Mouse (Mus musculus): Measurements from ENCODE around the gene Tymp. TPM values are rescaled to one million over a fixed set of nuclear protein-coding genes. Genes with fewer than 3 reads are reported as not detected.

The Tymp gene
- polyA plus RNA-seq, 1 experiment from 2014 or later: 1.8 TPM

GRCm38 (mm10) chr15:89377938-89378828 lies 1.3 kb upstream of the Tymp start:
- WGBS: 17% methylated on average over 46 of the region's 46 CpGs
- Histone ChIP-seq H3K4me1 (replicated peaks; ENCODE audit: control insufficient read depth, insufficient read depth, low read length) (peaks cover 26% of the 10 kb centered on the region), H3K36me3 (ENCODE audit: control insufficient read depth, insufficient read depth, low read length) (no peaks in the 10 kb centered on the region), H3K4me2 (peak overlapping the region; percentile 77), H3K9ac (ENCODE audit: low read depth, low read length) (peak overlapping the region; percentile 54; the same call in 1 of the 2 replicates), H3K9me3 (ENCODE audit: control insufficient read depth, low read length) (no peaks in the 10 kb centered on the region), H3K27me3 (replicated peaks; ENCODE audit: control insufficient read depth, insufficient read depth, low read length) (peaks cover 40% of the 10 kb centered on the region), H3K4me3 (ENCODE audit: low read depth, low read length) (peak overlapping the region; percentile 51), H3K27ac (ENCODE audit: low read depth, low read length) (no peak overlapping the region)
- ATAC-seq (replicated peaks; ENCODE audit: low FRiP score) (no peak), DNase-seq (ENCODE audit: low spot score) (no peak)

- no peak overlapping the region for H3K4me3 ChIP-seq (ENCODE audit: low read depth, low read length)
- H3K27me3 ChIP-seq (replicated peaks; ENCODE audit: control insufficient read depth, insufficient read depth, low read length): peaks cover 40% of the 10 kb centered on the region
- no peak overlapping the region for H3K27ac ChIP-seq (ENCODE audit: low read depth, low read length)
- H3K4me2 ChIP-seq: peak overlapping the region; percentile 42
- no peaks in the 10 kb centered on the region for H3K9me3 ChIP-seq (ENCODE audit: control insufficient read depth, low read length)
- no peak for ATAC-seq (replicated peaks; ENCODE audit: low FRiP score)
- peaks cover 29% of the 10 kb centered on the region for H3K4me1 ChIP-seq (replicated peaks; ENCODE audit: control insufficient read depth, insufficient read depth, low read length)
- H3K36me3 ChIP-seq (ENCODE audit: control insufficient read depth, insufficient read depth, low read length): no peaks in the 10 kb centered on the region
- DNase-seq (ENCODE audit: low spot score): no peak
- H3K9ac ChIP-seq (ENCODE audit: low read depth, low read length): no peak overlapping the region
- WGBS: 9% methylated on average over 18 of the region's 18 CpGs
Measured at GRCm38 (mm10) chr15:89377362-89377761, 523 bp upstream of the Tymp start.

- DNase-seq (ENCODE audit: low spot score) (no peak), ATAC-seq (replicated peaks; ENCODE audit: low FRiP score) (no peak)
- H3K4me2 ChIP-seq: no peak overlapping the region
- peaks cover 12% of the 10 kb centered on the region for H3K36me3 ChIP-seq (ENCODE audit: control insufficient read depth, insufficient read depth, low read length)
- peaks cover 40% of the 10 kb centered on the region for H3K27me3 ChIP-seq (replicated peaks; ENCODE audit: control insufficient read depth, insufficient read depth, low read length)
- H3K4me3 ChIP-seq (ENCODE audit: low read depth, low read length): no peak overlapping the region
- H3K27ac ChIP-seq (ENCODE audit: low read depth, low read length): no peak overlapping the region
- no peak overlapping the region for H3K9ac ChIP-seq (ENCODE audit: low read depth, low read length)
- H3K4me1 ChIP-seq (replicated peaks; ENCODE audit: control insufficient read depth, insufficient read depth, low read length): peaks cover 29% of the 10 kb centered on the region
- WGBS: 85% methylated on average over 7 of the region's 7 CpGs
- no peaks in the 10 kb centered on the region for H3K9me3 ChIP-seq (ENCODE audit: control insufficient read depth, low read length)
Measured at GRCm38 (mm10) chr15:89376040-89376439, 799 bp downstream of the Tymp start.

- H3K4me2 ChIP-seq: no peak overlapping the region
- H3K4me3 ChIP-seq (ENCODE audit: low read depth, low read length): no peak overlapping the region
Measured at GRCm38 (mm10) chr15:89374801-89375534, 1.9 kb downstream of the Tymp start.

GRCm38 (mm10) chr15:89374340-89374739 lies 2.5 kb downstream of the Tymp start:
- DNase-seq (ENCODE audit: low spot score): no peak
- Histone ChIP-seq H3K4me1 (replicated peaks; ENCODE audit: control insufficient read depth, insufficient read depth, low read length) (peaks cover 25% of the 10 kb centered on the region), H3K27ac (ENCODE audit: low read depth, low read length) (no peak overlapping the region; the same call in 1 of the 2 replicates)

More at GRCm38 (mm10) chr15:89374801-89375534, 1.9 kb downstream of the Tymp start:
- no peaks in the 10 kb centered on the region for H3K9me3 ChIP-seq (ENCODE audit: control insufficient read depth, low read length)
- 86% methylated on average over 17 of the region's 17 CpGs for WGBS
- ATAC-seq (replicated peaks; ENCODE audit: low FRiP score) (no peak), DNase-seq (ENCODE audit: low spot score) (no peak)
- H3K27ac ChIP-seq (ENCODE audit: low read depth, low read length): no peak overlapping the region
- H3K9ac ChIP-seq (ENCODE audit: low read depth, low read length): no peak overlapping the region
- peaks cover 21% of the 10 kb centered on the region for H3K36me3 ChIP-seq (ENCODE audit: control insufficient read depth, insufficient read depth, low read length)
- H3K27me3 ChIP-seq (replicated peaks; ENCODE audit: control insufficient read depth, insufficient read depth, low read length): peaks cover 37% of the 10 kb centered on the region
- peaks cover 29% of the 10 kb centered on the region for H3K4me1 ChIP-seq (replicated peaks; ENCODE audit: control insufficient read depth, insufficient read depth, low read length)

GRCm38 (mm10) chr15:89373762-89374248 lies 3.0 kb downstream of the Tymp start, which contains the start of gene Sco2:
Gene Sco2, minus strand, starts transcription at chr15:89373846.
- peaks cover 28% of the 10 kb centered on the region for H3K27me3 ChIP-seq (replicated peaks; ENCODE audit: control insufficient read depth, insufficient read depth, low read length)
- peak within 1 kb of the TSS; percentile 64 for H3K4me2 ChIP-seq
- peaks cover 19% of the 10 kb centered on the region for H3K4me1 ChIP-seq (replicated peaks; ENCODE audit: control insufficient read depth, insufficient read depth, low read length)
- ATAC-seq (replicated peaks; ENCODE audit: low FRiP score): peak; percentile 76
- H3K9ac ChIP-seq (ENCODE audit: low read depth, low read length): peak within 1 kb of the TSS; percentile 78
- peak within 1 kb of the TSS; percentile 89 for H3K27ac ChIP-seq (ENCODE audit: low read depth, low read length)
- DNase-seq (ENCODE audit: low spot score): peak; percentile 97
- peak within 1 kb of the TSS; percentile 64 for H3K4me3 ChIP-seq (ENCODE audit: low read depth, low read length)
- under 1% methylated on average over 42 of the region's 42 CpGs for WGBS
- H3K36me3 ChIP-seq (ENCODE audit: control insufficient read depth, insufficient read depth, low read length): peaks cover 31% of the 10 kb centered on the region
- no peaks in the 10 kb centered on the region for H3K9me3 ChIP-seq (ENCODE audit: control insufficient read depth, low read length)

More at GRCm38 (mm10) chr15:89374340-89374739, 2.5 kb downstream of the Tymp start:
- H3K9ac ChIP-seq (ENCODE audit: low read depth, low read length): peak overlapping the region; percentile 78
- peaks cover 33% of the 10 kb centered on the region for H3K27me3 ChIP-seq (replicated peaks; ENCODE audit: control insufficient read depth, insufficient read depth, low read length)
- peak overlapping the region; percentile 64 for H3K4me2 ChIP-seq
- no peaks in the 10 kb centered on the region for H3K9me3 ChIP-seq (ENCODE audit: control insufficient read depth, low read length)
- peak overlapping the region; percentile 64 for H3K4me3 ChIP-seq (ENCODE audit: low read depth, low read length)
- WGBS: 48% methylated on average over 9 of the region's 9 CpGs
- 0 out of 2 replicates have a peak, but pooled peaks have one; percentile 1 for ATAC-seq (replicated peaks; ENCODE audit: low FRiP score)
- H3K36me3 ChIP-seq (ENCODE audit: control insufficient read depth, insufficient read depth, low read length): peaks cover 26% of the 10 kb centered on the region

- H3K9ac ChIP-seq (ENCODE audit: low read depth, low read length): peak overlapping the region; percentile 78
- peak; percentile 84 for ATAC-seq (replicated peaks; ENCODE audit: low FRiP score)
- H3K4me2 ChIP-seq: peak overlapping the region; percentile 64
- H3K27me3 ChIP-seq (replicated peaks; ENCODE audit: control insufficient read depth, insufficient read depth, low read length): peaks cover 21% of the 10 kb centered on the region
- H3K9me3 ChIP-seq (ENCODE audit: control insufficient read depth, low read length): no peaks in the 10 kb centered on the region
- H3K36me3 ChIP-seq (ENCODE audit: control insufficient read depth, insufficient read depth, low read length): peaks cover 36% of the 10 kb centered on the region
- peak overlapping the region; percentile 89 for H3K27ac ChIP-seq (ENCODE audit: low read depth, low read length)
- 1% methylated on average over 35 of the region's 35 CpGs for WGBS
- DNase-seq (ENCODE audit: low spot score): peak; percentile 84
- H3K4me1 ChIP-seq (replicated peaks; ENCODE audit: control insufficient read depth, insufficient read depth, low read length): peaks cover 13% of the 10 kb centered on the region
- peak overlapping the region; percentile 64 for H3K4me3 ChIP-seq (ENCODE audit: low read depth, low read length)
Measured at GRCm38 (mm10) chr15:89373027-89373761, 3.6 kb downstream of the Tymp start.

- no peak overlapping the region for H3K27ac ChIP-seq (ENCODE audit: low read depth, low read length)
- no peaks in the 10 kb centered on the region for H3K9me3 ChIP-seq (ENCODE audit: control insufficient read depth, low read length)
- H3K4me2 ChIP-seq: peak overlapping the region; percentile 64
- ATAC-seq (replicated peaks; ENCODE audit: low FRiP score): no peak
- peak overlapping the region; percentile 64 for H3K4me3 ChIP-seq (ENCODE audit: low read depth, low read length)
- peaks cover 42% of the 10 kb centered on the region for H3K36me3 ChIP-seq (ENCODE audit: control insufficient read depth, insufficient read depth, low read length)
- DNase-seq (ENCODE audit: low spot score): no peak
- peaks cover 15% of the 10 kb centered on the region for H3K27me3 ChIP-seq (replicated peaks; ENCODE audit: control insufficient read depth, insufficient read depth, low read length)
- peaks cover 12% of the 10 kb centered on the region for H3K4me1 ChIP-seq (replicated peaks; ENCODE audit: control insufficient read depth, insufficient read depth, low read length)
- H3K9ac ChIP-seq (ENCODE audit: low read depth, low read length): no peak overlapping the region
- WGBS: 83% methylated on average over 7 of the region's 7 CpGs
Measured at GRCm38 (mm10) chr15:89372536-89372935, 4.3 kb downstream of the Tymp start.
